Mouse (Mus musculus) ovary, adult 18-20 months (tissue): Measurements from ENCODE around the gene Zdhhc13.

ENCODE experiments used
- DNase-seq: peaks from one replicate; pipeline ENCODE4 v3.0.0; 2022; ENCODE audit warnings: low spot score, mixed read lengths

Zdhhc13 gene

GRCm38 (mm10) chr7:48784773-48785523, 3.9 kb upstream of the Zdhhc13 start:
- no peak for DNase-seq

DNA sequence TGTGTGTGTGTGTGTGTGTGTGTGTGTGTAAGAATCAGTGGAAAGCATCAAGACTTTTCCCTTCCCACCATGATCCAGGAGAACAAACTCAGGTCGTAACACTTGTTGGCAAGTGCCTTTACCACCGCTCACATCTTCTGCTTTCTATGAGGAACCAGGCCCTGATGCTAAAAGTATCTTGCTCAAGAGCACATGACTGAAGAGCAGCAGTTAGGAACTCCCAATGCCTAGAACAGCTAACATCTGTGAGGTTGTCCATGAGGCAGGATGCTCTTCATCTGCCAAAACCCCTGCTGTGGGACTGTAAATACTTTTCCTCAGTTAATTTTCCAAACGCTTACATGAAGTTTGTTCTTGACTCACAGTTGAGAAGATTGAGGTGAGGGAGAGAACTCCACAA, 455 bp upstream of the Zdhhc13 start:
- DNase-seq = no peak

DNA sequence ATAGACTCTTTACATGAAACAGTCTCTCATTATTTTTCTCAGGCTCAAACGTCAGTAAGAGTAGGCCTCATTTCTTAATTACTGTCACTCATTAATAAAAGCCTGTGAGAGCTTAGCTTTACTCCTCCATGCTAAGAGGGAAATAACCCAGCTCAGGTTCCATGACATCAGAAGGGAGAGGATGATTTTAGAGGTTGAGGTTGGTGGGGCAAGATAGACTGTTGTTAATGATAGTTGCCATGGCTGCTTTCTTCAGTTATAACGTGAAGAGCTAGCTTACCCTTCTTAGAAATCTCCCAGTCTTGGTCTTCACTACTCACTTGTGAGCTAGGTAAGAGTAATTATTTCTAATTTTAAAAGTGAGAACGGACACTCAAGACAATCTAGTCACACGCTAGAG, 1.3 kb downstream of the Zdhhc13 start:
- DNase-seq = no peak

DNA sequence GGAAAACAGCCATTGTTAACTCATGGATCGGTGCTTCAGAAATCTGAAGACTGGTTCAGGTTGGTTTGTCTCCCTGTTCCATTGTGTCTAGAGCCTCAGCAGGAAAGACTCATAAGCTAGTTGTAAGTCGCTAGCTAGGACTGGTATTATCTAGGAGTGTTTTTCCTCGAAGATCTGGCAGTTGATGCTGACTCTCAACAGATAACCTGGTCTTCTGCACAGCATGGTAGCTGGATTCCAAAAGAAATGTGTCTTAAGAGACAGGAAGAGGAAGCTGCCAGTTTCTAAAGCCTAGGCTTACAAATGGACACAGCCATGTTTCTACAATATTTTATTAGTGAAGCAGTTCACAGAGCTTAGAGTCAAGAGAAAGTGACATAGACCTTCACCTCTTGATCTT, 2.6 kb downstream of the Zdhhc13 start:
- no peak for DNase-seq

DNA sequence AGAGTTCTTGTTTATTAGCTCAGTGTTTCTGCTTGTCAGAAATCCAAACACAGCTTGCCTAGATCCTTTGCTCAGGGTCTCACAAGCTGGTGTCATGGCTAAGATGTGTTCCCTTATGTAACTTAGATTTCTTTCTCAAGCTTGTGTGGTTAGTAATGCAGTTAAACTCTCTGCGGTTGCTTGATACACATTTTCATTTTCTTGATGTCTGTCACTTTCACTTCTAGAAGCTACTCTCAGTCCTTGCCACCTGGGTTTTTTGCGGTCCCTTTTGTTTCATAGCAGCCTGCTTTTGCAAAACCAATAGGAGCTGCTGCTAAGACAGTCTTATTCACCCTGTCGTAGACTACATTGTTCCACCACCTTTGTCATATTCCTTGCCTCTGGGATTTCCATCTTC, 6.3 kb downstream of the Zdhhc13 start:
- no peak for DNase-seq

GRCm38 (mm10) chr7:48803381-48803780, 14.6 kb downstream of the Zdhhc13 start:
- no peak for DNase-seq

DNA sequence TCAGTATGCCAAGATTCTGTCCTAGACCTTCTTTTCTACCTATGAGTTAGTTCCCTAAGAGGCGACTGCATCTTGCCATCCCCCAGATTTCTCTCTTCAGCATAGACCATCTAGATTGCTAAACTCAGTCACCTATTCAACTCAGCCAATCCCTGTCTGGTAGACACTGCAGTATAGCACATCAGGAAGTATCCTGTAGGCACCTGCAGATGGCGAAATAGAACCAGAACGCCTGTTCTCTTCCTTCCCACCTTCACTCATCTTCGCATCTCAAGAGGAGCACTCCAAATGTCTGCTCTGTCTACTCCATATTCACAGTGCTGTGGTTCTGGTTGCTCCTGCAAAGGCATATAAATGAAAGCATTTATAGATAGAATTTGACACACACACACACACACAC, 17.8 kb downstream of the Zdhhc13 start:
- DNase-seq = no peak

GRCm38 (mm10) chr7:48810652-48811051, 21.8 kb downstream of the Zdhhc13 start:
- DNase-seq = no peak

GRCm38 (mm10) chr7:48812358-48812757, 23.6 kb downstream of the Zdhhc13 start:
- no peak for DNase-seq

DNA sequence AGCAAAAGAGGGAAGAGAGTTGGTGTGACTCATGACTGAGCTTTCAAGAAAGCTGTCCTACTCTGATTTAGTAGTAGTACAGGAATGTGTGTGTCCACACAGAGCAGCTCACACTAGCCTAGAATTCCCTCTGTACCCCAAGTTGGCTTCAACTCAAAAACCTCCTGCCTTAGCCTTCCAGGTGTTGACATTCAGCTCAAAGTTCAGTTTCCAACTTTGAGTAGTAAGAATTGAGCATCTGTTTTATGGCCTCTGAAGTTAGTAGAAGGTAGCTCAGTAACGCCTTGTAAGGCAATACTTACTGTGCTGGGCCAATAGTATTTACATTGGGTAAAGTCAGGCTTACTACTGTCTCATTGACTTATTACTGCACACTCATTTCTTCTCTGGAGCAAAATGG, 24.8 kb downstream of the Zdhhc13 start:
- no peak for DNase-seq

- no peak for DNase-seq
These were observed 32.9 kb downstream of the Zdhhc13 start for GRCm38 (mm10) chr7:48821654-48822053.

DNA sequence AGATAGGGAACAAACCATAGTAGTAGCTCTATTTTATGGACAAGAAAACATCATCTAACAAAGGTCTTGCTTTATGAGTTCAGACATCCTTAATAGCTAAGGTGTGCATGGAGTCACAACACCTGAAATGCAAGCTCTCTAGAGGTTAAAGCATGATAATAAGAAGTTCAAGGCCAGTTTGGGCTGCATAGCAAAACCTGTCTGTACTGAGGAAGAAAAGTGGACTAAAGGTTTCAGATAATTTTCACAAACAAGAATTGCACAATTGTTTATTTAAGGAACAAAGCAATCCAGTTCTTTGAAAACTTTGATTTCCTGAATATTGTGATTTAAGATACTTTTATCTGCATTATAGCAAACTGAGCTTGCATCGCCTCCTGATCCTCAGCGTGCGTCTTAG, 34.8 kb downstream of the Zdhhc13 start:
- no peak for DNase-seq

- no peak for DNase-seq
These were observed 35.9 kb downstream of the Zdhhc13 start for GRCm38 (mm10) chr7:48824671-48825070.

DNA sequence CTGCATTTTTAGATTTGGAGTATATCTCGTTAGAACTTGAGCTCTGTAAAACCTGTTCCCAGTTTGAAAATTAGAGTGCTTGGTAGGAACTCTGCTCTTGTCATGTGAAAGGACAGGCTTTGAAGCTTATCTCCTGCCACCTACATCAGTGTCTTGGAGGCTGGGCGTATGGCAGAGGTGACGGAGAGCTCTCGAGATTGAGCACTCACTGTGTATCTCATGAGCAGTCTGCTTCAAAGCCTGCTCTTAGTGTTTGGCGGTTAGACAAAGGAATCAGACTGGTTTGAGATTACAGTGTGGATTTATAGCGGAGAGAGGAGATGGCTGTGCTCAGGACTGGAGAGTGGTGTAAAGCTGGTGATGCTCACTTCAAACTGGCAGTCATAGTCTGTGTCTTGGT, 36.4 kb downstream of the Zdhhc13 start:
- DNase-seq = no peak

- no peak for DNase-seq
These were observed 40.5 kb downstream of the Zdhhc13 start for GRCm38 (mm10) chr7:48829177-48829910.

DNA sequence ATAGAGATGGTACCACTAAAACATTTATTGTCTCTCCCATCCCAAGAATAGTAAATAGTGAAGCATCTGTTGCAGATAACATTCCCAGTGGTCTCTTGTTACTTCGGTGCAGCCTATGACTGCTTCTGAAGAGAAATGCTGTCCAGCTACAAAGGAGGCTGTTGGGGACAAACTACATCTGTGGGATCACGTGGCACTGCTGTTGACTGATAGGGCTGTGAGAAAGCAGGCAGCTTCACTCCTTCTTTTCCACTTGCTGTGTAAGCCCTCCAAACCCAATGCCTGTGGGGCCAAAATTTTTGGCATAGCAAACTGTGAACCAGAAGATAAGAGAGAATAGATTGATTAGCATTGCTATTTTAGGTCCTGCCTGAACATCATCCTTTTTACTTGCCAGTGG, 41.6 kb downstream of the Zdhhc13 start:
- no peak for DNase-seq

DNA sequence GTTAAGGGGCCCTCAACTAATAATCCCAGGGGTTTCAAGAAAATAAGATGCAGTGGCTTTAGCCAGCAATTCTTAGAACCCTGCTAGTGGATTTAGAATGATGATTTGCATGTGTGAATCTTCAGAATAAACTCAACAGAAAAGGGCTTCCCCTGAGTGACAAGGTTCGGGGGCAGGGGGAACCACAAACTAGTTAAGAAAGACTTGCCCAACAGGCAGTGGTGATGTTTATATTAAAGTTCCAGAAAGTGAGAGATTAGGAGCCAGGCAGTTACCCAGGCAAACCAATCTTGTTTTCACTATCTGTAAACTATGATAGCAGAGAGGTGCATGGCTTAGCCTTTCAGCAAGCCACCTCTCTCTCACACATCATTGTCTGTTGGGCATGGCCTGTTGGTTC, 43.9 kb downstream of the Zdhhc13 start:
- no peak for DNase-seq

GRCm38 (mm10) chr7:48834371-48834970, 45.7 kb downstream of the Zdhhc13 start:
- no peak for DNase-seq

DNA sequence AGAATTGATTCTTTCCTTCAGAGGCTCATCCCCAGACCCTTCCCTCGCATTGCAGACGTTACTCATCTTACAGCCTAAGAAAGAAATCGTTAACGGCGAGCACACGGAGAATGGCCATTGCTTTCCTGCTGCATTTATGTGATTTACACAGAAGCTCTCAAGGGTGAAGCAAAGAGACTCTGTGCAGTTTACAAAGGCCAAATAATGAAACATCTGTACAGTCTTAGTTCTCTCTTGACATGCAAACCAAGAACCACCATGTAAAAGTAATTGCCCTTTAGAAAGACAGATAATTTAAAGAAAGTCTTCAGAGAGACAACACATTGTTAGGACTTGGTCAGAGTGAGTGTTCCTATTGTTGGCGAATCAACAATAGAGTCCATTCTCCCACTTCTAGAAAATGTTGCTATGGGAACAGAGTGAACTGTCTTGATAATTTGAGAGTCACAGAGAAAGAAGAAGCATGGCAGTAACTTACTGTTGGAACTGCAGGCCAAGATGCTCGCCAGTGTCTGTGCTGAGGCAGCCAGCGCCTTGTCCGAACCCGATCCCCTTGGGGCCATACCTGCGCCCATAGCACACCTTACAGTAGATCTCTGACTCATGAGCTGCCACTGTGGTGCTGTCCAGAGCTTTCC, 46.3 kb downstream of the Zdhhc13 start:
- DNase-seq = no peak

DNA sequence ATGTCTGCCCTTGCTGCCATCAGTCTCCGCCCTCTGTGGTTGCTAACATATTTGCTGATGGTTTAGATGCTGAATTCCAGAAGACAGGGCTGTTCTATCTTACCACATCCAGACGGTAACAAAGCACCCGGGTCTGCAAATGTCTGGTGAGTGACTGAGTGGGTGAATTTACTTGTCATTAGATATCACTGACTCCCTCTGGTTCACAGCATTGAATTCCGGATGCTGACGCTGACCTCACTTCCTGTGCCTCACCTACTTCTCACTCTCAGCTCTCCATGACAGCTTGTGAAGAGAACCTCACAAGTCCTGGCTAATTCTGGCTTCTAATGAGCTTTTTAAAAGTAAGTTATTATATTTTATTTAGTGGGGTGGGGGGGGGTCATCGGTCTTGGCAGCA, 48.1 kb downstream of the Zdhhc13 start:
- DNase-seq = no peak

GRCm38 (mm10) chr7:48838434-48838833, 49.6 kb downstream of the Zdhhc13 start:
- DNase-seq = no peak

DNA sequence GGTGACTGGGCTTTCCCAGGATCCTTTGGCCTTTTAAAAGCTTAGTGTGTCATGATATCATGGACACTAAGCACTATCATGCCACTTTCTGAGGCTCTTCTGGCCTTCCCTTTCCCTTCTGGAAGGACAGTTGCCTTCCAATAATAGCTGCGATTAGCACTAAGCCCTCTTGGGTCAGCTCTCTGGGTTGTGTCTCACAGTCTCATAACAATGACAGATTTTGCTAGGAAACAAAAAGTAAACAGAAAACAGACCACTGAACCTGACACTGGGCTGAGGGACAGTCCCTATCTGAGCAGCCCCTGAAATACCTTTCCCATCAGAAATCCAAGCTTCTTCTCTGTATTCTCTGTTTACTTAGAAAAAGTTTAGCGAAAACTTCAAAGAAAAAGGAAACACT, 51.7 kb downstream of the Zdhhc13 start:
- DNase-seq = no peak

- DNase-seq = no peak
These were observed 52.7 kb downstream of the Zdhhc13 start for GRCm38 (mm10) chr7:48841538-48841937.
